Comparison of ENCODE assay signal across 8 mouse cellular contexts in genomic region chr16:35981363-35981821, GRCm38 (mm10). TPM values are rescaled to one million over a fixed set of nuclear protein-coding genes. Genes with fewer than 3 reads are reported as not detected.
DNase-seq lines count a peak whose midpoint lies in the region; ATAC-seq and TF ChIP-seq lines count a peak whose summit lies in the region.

No protein-coding gene starts in this region.

- H3ac ChIP-seq in C2C12 (ENCODE audit: control insufficient read depth, insufficient read length, low read depth): no peak overlapping the region

- H3K27me3 ChIP-seq in C2C12 (ENCODE audit: control insufficient read depth, insufficient read depth, insufficient read length): no peaks in the 10 kb centered on the region
- H3K27me3 ChIP-seq in heart, embryonic 13.5 days (replicated peaks): no peaks in the 10 kb centered on the region
- H3K27me3 ChIP-seq in liver, embryonic 12.5 days (replicated peaks): no peaks in the 10 kb centered on the region
- H3K27me3 ChIP-seq in stomach, postnatal 0 days (ENCODE audit: control insufficient read depth, insufficient read depth, low read length): 0 out of 2 replicates have a peak, but pooled peaks cover 5% of the 10 kb centered on the region

- 37% methylated on average over 19 of the region's 19 CpGs for WGBS in heart, embryonic 13.5 days
- 36% methylated on average over 19 of the region's 19 CpGs for WGBS in liver, embryonic 12.5 days (ENCODE audit: insufficient replicate concordance)
- WGBS in stomach, postnatal 0 days: 49% methylated on average over 19 of the region's 19 CpGs

- H3K4me2 ChIP-seq in heart, embryonic 13.5 days: peak overlapping the region; percentile 84
- peak overlapping the region; percentile 82 for H3K4me2 ChIP-seq in liver, embryonic 12.5 days
- no peak overlapping the region for H3K4me2 ChIP-seq in stomach, postnatal 0 days (replicated peaks; ENCODE audit: low read depth)

- no peak overlapping the region for H3K27ac ChIP-seq in heart, embryonic 13.5 days (replicated peaks)
- H3K27ac ChIP-seq in liver, embryonic 12.5 days: peak overlapping the region; percentile 100
- H3K27ac ChIP-seq in stomach, postnatal 0 days (replicated peaks): no peak overlapping the region

- ATAC-seq in erythroid progenitor cell, adult 5-6 weeks (replicated peaks; ENCODE audit: low FRiP score, poor library complexity, severe bottlenecking): peak; percentile 79
- ATAC-seq in heart, embryonic 13.5 days (ENCODE audit: extremely low read depth, insufficient number of reproducible peaks, low FRiP score, low TSS enrichment): peak; percentile 89
- ATAC-seq in liver, embryonic 12.5 days: peak; percentile 87
- peak; percentile 97 for ATAC-seq in stomach, postnatal 0 days (ENCODE audit: low FRiP score, low TSS enrichment)

- peak; percentile 100 for DNase-seq in brain, adult 2 months (ENCODE audit: low read depth, low spot score)
- DNase-seq in kidney, postnatal 14 days: peak; percentile 100
- DNase-seq in neural tube, embryonic 10.5 days (ENCODE audit: extremely low spot score, low spot score): peak; percentile 100
- peak; percentile 99 for DNase-seq in stomach, postnatal 0 days (ENCODE audit: low spot score)

- H3K4me3 ChIP-seq in C2C12 (ENCODE audit: insufficient read depth, poor library complexity, severe bottlenecking): no peak overlapping the region
- H3K4me3 ChIP-seq in heart, embryonic 13.5 days: 0 out of 2 replicates have a peak overlapping the region, but pooled peaks have one; percentile 0
- peak overlapping the region; percentile 0; the same call in 1 of the 2 replicates for H3K4me3 ChIP-seq in liver, embryonic 12.5 days
- H3K4me3 ChIP-seq in stomach, postnatal 0 days (ENCODE audit: low read depth, low read length): no peak overlapping the region

- H3K9me3 ChIP-seq in heart, embryonic 13.5 days: 0 out of 2 replicates have a peak, but pooled peaks cover 3% of the 10 kb centered on the region
- H3K9me3 ChIP-seq in liver, embryonic 12.5 days (replicated peaks): no peaks in the 10 kb centered on the region
- H3K9me3 ChIP-seq in stomach, postnatal 0 days (ENCODE audit: control insufficient read depth, low read length): no peaks in the 10 kb centered on the region

- peaks cover 26% of the 10 kb centered on the region for H3K4me1 ChIP-seq in heart, embryonic 13.5 days
- H3K4me1 ChIP-seq in liver, embryonic 12.5 days: peaks cover 36% of the 10 kb centered on the region
- no peaks in the 10 kb centered on the region for H3K4me1 ChIP-seq in stomach, postnatal 0 days (replicated peaks; ENCODE audit: control insufficient read depth, insufficient read depth)

- no peaks in the 10 kb centered on the region for H3K36me3 ChIP-seq in C2C12 (ENCODE audit: control insufficient read depth, insufficient read depth)
- no peaks in the 10 kb centered on the region for H3K36me3 ChIP-seq in heart, embryonic 13.5 days
- no peaks in the 10 kb centered on the region for H3K36me3 ChIP-seq in liver, embryonic 12.5 days
- H3K36me3 ChIP-seq in stomach, postnatal 0 days (ENCODE audit: control insufficient read depth, insufficient read depth, low read length): no peaks in the 10 kb centered on the region

- no peak overlapping the region for H3K9ac ChIP-seq in heart, embryonic 13.5 days
- H3K9ac ChIP-seq in liver, embryonic 12.5 days: peak overlapping the region; percentile 1; the same call in 1 of the 2 replicates
- H3K9ac ChIP-seq in stomach, postnatal 0 days (ENCODE audit: low read length): no peak overlapping the region

- no peak for TF ChIP-seq EP300 in stomach, postnatal 0 days (optimal IDR thresholded peaks at IDR 0.05)

- TF ChIP-seq CTCF in C2C12 (IDR thresholded peaks at IDR 0.05; ENCODE audit: control insufficient read depth, insufficient read depth, insufficient read length): no peak
- no peak for TF ChIP-seq CTCF in stomach, postnatal 0 days (IDR thresholded peaks at IDR 0.05; ENCODE audit: low read depth)

- peaks cover 26% of the 10 kb centered on the region for H3K79me3 ChIP-seq in C2C12 (ENCODE audit: low read depth)

- H3K79me2 ChIP-seq in C2C12 (ENCODE audit: control insufficient read depth, insufficient read depth): peaks cover 28% of the 10 kb centered on the region

TF ChIP-seq in C2C12, 6 proteins besides CTCF, POLR2A, EP300 and RAD21:
- TF ChIP-seq MAX (IDR thresholded peaks at IDR 0.05): no peak
- peak; percentile 49 for TF ChIP-seq CEBPB (IDR thresholded peaks at IDR 0.05; ENCODE audit: low read depth)
- TF ChIP-seq FOSL1 (IDR thresholded peaks at IDR 0.05; ENCODE audit: insufficient read depth, low read length, poor library complexity, severe bottlenecking): no peak

RNA-seq across cellular contexts. Expression of gene Kpna1, which starts 2.8 kb away (rescaled TPM):
- polyA plus RNA-seq in C2C12 (2012; fragmentation: generic; extraction: Trizol): 8.3 TPM
- 80.1 and 99.1 TPM in 2 replicates for total RNA-seq in erythroid progenitor cell, adult 5-6 weeks (2015; ENCODE audit: low replicate concordance)
- total RNA-seq in erythroid progenitor cell, adult 5-6 weeks (2017; ENCODE audit: low replicate concordance): 62.0 and 112 TPM in 2 replicates
- polyA plus RNA-seq in heart, embryonic 13.5 days (2015; fragmentation: Nextera tagmentation; extraction: Ambion mirVana): 39.8 and 41.4 TPM in 2 replicates
- polyA plus RNA-seq in liver, embryonic 12.5 days (2016; fragmentation: Nextera tagmentation; extraction: Ambion mirVana): 52.6 and 53.9 TPM in 2 replicates
- 19.5 and 20.3 TPM in 2 replicates for polyA plus RNA-seq in stomach, postnatal 0 days (2015; fragmentation: Nextera tagmentation; extraction: Ambion mirVana)

RNA-seq across cellular contexts. Expression of gene Dtx3l, which starts 42.4 kb away (rescaled TPM):
- 0.41 TPM for polyA plus RNA-seq in C2C12 (2012; fragmentation: generic; extraction: Trizol)
- 15.9 and 20.5 TPM in 2 replicates for total RNA-seq in erythroid progenitor cell, adult 5-6 weeks (2015; ENCODE audit: low replicate concordance)
- total RNA-seq in erythroid progenitor cell, adult 5-6 weeks (2017; ENCODE audit: low replicate concordance): 19.8 and 21.4 TPM in 2 replicates
- 4.5 and 4.6 TPM in 2 replicates for polyA plus RNA-seq in heart, embryonic 13.5 days (2015; fragmentation: Nextera tagmentation; extraction: Ambion mirVana)
- polyA plus RNA-seq in liver, embryonic 12.5 days (2016; fragmentation: Nextera tagmentation; extraction: Ambion mirVana): 3.4 and 3.5 TPM in 2 replicates
- 4.4 and 4.9 TPM in 2 replicates for polyA plus RNA-seq in stomach, postnatal 0 days (2015; fragmentation: Nextera tagmentation; extraction: Ambion mirVana)

RNA-seq across cellular contexts. Expression of gene Parp9, which starts 43.1 kb away (rescaled TPM):
- 0.66 TPM for polyA plus RNA-seq in C2C12 (2012; fragmentation: generic; extraction: Trizol)
- 30.6 and 35.0 TPM in 2 replicates for total RNA-seq in erythroid progenitor cell, adult 5-6 weeks (2015; ENCODE audit: low replicate concordance)
- 41.1 and 48.7 TPM in 2 replicates for total RNA-seq in erythroid progenitor cell, adult 5-6 weeks (2017; ENCODE audit: low replicate concordance)
- 6.7 and 6.9 TPM in 2 replicates for polyA plus RNA-seq in heart, embryonic 13.5 days (2015; fragmentation: Nextera tagmentation; extraction: Ambion mirVana)
- 5.7 and 5.8 TPM in 2 replicates for polyA plus RNA-seq in liver, embryonic 12.5 days (2016; fragmentation: Nextera tagmentation; extraction: Ambion mirVana)
- 9.5 and 9.8 TPM in 2 replicates for polyA plus RNA-seq in stomach, postnatal 0 days (2015; fragmentation: Nextera tagmentation; extraction: Ambion mirVana)

RNA-seq across cellular contexts. Expression of gene Wdr5b, which starts 59.6 kb away (rescaled TPM):
- polyA plus RNA-seq in C2C12 (2012; fragmentation: generic; extraction: Trizol): 1.6 TPM
- total RNA-seq in erythroid progenitor cell, adult 5-6 weeks (2015; ENCODE audit: low replicate concordance): 6.5 and 10.9 TPM in 2 replicates
- 4.5 and 5.1 TPM in 2 replicates for total RNA-seq in erythroid progenitor cell, adult 5-6 weeks (2017; ENCODE audit: low replicate concordance)
- 6.2 and 6.7 TPM in 2 replicates for polyA plus RNA-seq in heart, embryonic 13.5 days (2015; fragmentation: Nextera tagmentation; extraction: Ambion mirVana)
- polyA plus RNA-seq in liver, embryonic 12.5 days (2016; fragmentation: Nextera tagmentation; extraction: Ambion mirVana): 3.6 and 4.0 TPM in 2 replicates
- 5.1 TPM in 2 replicates for polyA plus RNA-seq in stomach, postnatal 0 days (2015; fragmentation: Nextera tagmentation; extraction: Ambion mirVana)

Comparison
In these comparisons a context has a peak if more than half of its experiments do, and no peak if none do; other contexts are left out.
1. H3K4me3 ChIP-seq: peak in heart, embryonic 13.5 days (single experiment) and liver, embryonic 12.5 days (single experiment); none in C2C12 (single experiment) and stomach, postnatal 0 days (single experiment).
2. Peak in every context shown above with its lines, with median percentiles within 50 percentile points of each other: DNase-seq and ATAC-seq.